31 mouse cellular contexts compared by ENCODE assay signal in genomic region chr17:45260421-45260820, GRCm38 (mm10).
"Had no signal": no experiment of that assay in that cellular context is flagged by ENCODE, and none has a peak within 500 bp of the region (broad histone marks: within the 10 kb centered on the region; RNA-seq: fewer than 3 reads in every experiment).

No protein-coding gene starts in this region.

- H3K9ac ChIP-seq: limb, embryonic 12.5 days; limb, embryonic 13.5 days; limb, embryonic 15.5 days; liver, embryonic 12.5 days; liver, embryonic 13.5 days; liver, embryonic 14.5 days; liver, embryonic 15.5 days; liver, postnatal 0 days; lung, embryonic 14.5 days; lung, embryonic 15.5 days; midbrain, embryonic 12.5 days; midbrain, embryonic 13.5 days; midbrain, embryonic 15.5 days had no signal

- H3K9me3 ChIP-seq: limb, embryonic 10.5 days; limb, embryonic 12.5 days; limb, embryonic 13.5 days; limb, embryonic 15.5 days; liver, embryonic 12.5 days; liver, embryonic 13.5 days; liver, embryonic 15.5 days; lung, embryonic 15.5 days; midbrain, embryonic 10.5 days; midbrain, embryonic 12.5 days; midbrain, embryonic 13.5 days; midbrain, embryonic 15.5 days had no signal

- H3K36me3 ChIP-seq: limb, embryonic 10.5 days; limb, embryonic 12.5 days; limb, embryonic 13.5 days; limb, embryonic 15.5 days; liver, embryonic 12.5 days; liver, embryonic 13.5 days; liver, embryonic 15.5 days; lung, embryonic 15.5 days; midbrain, embryonic 10.5 days; midbrain, embryonic 12.5 days; midbrain, embryonic 13.5 days; midbrain, embryonic 15.5 days had no signal

- H3K27ac ChIP-seq: limb, embryonic 10.5 days; limb, embryonic 12.5 days; limb, embryonic 13.5 days; limb, embryonic 15.5 days; liver, embryonic 12.5 days; liver, embryonic 13.5 days; liver, embryonic 14.5 days; liver, embryonic 15.5 days; lung, embryonic 15.5 days; macrophage; midbrain, embryonic 10.5 days; midbrain, embryonic 12.5 days; midbrain, embryonic 13.5 days; midbrain, embryonic 15.5 days had no signal

- DNase-seq: left cerebral cortex, postnatal 4 days; liver; liver, embryonic 13.5 days; liver, postnatal 0 days; lung, adult 18-20 months; lung, adult 2 months; lung, embryonic 14.5 days; lung, postnatal 10 days; lung, postnatal 14 days; lung, postnatal 36 days; lung, postnatal 4 days; midbrain, embryonic 14.5 days had no signal

- H3K4me2 ChIP-seq: limb, embryonic 12.5 days; limb, embryonic 13.5 days; limb, embryonic 15.5 days; liver, embryonic 11.5 days; liver, embryonic 12.5 days; liver, embryonic 13.5 days; liver, embryonic 15.5 days; lung, embryonic 14.5 days; lung, embryonic 15.5 days; midbrain, embryonic 11.5 days; midbrain, embryonic 12.5 days; midbrain, embryonic 13.5 days; midbrain, embryonic 15.5 days had no signal

- H3K4me1 ChIP-seq: limb, embryonic 10.5 days; limb, embryonic 12.5 days; liver, embryonic 12.5 days; liver, embryonic 13.5 days; liver, embryonic 15.5 days; lung, embryonic 15.5 days; midbrain, embryonic 12.5 days; midbrain, embryonic 13.5 days; midbrain, embryonic 15.5 days had no signal

- ATAC-seq: liver, embryonic 12.5 days; liver, postnatal 0 days; lung, postnatal 0 days; midbrain, embryonic 13.5 days; midbrain, embryonic 15.5 days; midbrain, embryonic 16.5 days had no signal

- H3K27me3 ChIP-seq: liver, embryonic 12.5 days; liver, embryonic 13.5 days; liver, embryonic 15.5 days; lung, embryonic 15.5 days; midbrain, embryonic 12.5 days; midbrain, embryonic 13.5 days; midbrain, embryonic 15.5 days had no signal

- H3K4me3 ChIP-seq: limb, embryonic 10.5 days; limb, embryonic 12.5 days; limb, embryonic 13.5 days; limb, embryonic 15.5 days; liver, embryonic 12.5 days; liver, embryonic 13.5 days; liver, embryonic 15.5 days; lung, embryonic 15.5 days; megakaryocyte, embryonic 14.5 days; midbrain, embryonic 10.5 days; midbrain, embryonic 12.5 days; midbrain, embryonic 13.5 days; midbrain, embryonic 15.5 days; myocyte had no signal
